Mouse (Mus musculus) small intestine, adult 2 months (tissue): Measurements from ENCODE around the gene Cdiptos. TPM values are rescaled to one million over a fixed set of nuclear protein-coding genes. Genes with fewer than 3 reads are reported as not detected.

Experiments used
- H3K27ac ChIP-seq: fragments of 200-500 bp; 2 replicates; pipeline ENCODE4 v1.5.1; 2012; ENCODE audit warnings: low read depth, low read length, control low read depth, inconsistent platforms; ENCODE audit not compliant: insufficient read depth
- H3K27me3 ChIP-seq: fragments of 200-500 bp; 2 replicates; pipeline ENCODE4 v1.6.1; 2012; ENCODE audit warnings: mild to moderate bottlenecking, moderate library complexity, low read length, inconsistent platforms; ENCODE audit not compliant: control insufficient read depth, insufficient read depth
- H3K36me3 ChIP-seq: fragments of 200-500 bp; 2 replicates; pipeline ENCODE4 v1.6.1; 2012; ENCODE audit warnings: mild to moderate bottlenecking, low read length, control low read depth, inconsistent platforms; ENCODE audit not compliant: control insufficient read depth, insufficient read depth
- H3K4me1 ChIP-seq: fragments of 200-500 bp; 2 replicates; pipeline ENCODE4 v1.6.1; 2012; ENCODE audit warnings: low read length, inconsistent platforms, mixed read lengths; ENCODE audit not compliant: control insufficient read depth, insufficient read depth, insufficient read length
- H3K4me3 ChIP-seq: fragments of 200-500 bp; 2 replicates; pipeline ENCODE4 v1.5.1; 2012; ENCODE audit warnings: low read depth, mild to moderate bottlenecking, control low read depth, inconsistent platforms, low read length, moderate library complexity
- CTCF ChIP-seq: fragments of 200-500 bp; IDR thresholded peaks from 2 replicates; pipeline ENCODE4 v1.5.1; 2012; ENCODE audit warnings: low read depth, mild to moderate bottlenecking, control low read depth, inconsistent platforms, low read length, moderate library complexity, mixed read lengths; ENCODE audit not compliant: insufficient replicate concordance, insufficient read length; ENCODE audit errors: extremely low read depth
- POLR2A ChIP-seq: fragments of 200-500 bp; IDR thresholded peaks from 2 replicates; pipeline ENCODE4 v1.6.1; 2012; ENCODE audit warnings: low read depth, mild to moderate bottlenecking, control low read depth, inconsistent platforms, low read length, moderate library complexity
- WGBS: fragments of 180-500 bp; shearing (Covaris S2); methylation state at CpG from one replicate; pipeline ENCODE4 v1.1.7; 2018; 5-methylcytosine and 5-hydroxymethylcytosine counted together
- polyA plus RNA-seq: library from polyadenylated mRNA; depleted of rRNA; stranded (reverse); fragments of >200 nt; gene quantifications from 2 replicates; pipeline ENCODE4 v1.2.3, GENCODE M21; 2012

Cdiptos gene
- polyA plus RNA-seq, 1 experiment: 0.74 TPM

DNA sequence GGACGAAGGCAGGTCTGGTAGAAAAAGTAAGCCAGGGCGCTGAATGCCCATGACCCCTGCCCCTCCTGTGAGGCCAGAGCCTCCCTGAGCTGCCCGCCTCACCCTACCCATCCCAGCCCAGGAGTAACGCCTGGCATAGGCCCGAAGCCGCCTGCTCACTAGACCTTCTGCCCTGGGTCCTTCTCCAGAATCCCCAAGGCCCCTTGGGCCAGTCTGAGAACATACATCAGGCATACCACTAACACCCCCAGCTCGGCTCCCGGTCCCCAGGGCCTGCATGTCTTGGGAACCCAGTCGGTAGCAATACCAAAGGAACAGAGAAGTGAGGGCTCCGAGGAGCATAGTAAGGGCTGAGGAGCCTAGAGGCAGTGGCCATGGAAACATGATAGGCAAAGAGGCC, 27.3 kb downstream of the Cdiptos start:
- no peak overlapping the region for H3K4me3 ChIP-seq
- H3K27ac ChIP-seq: no peak overlapping the region
- peaks cover 19% of the 10 kb centered on the region for H3K27me3 ChIP-seq
- TF ChIP-seq POLR2A (no peak), CTCF (no peak)
- H3K36me3 ChIP-seq: peaks cover 8% of the 10 kb centered on the region; the same call in 1 of the 2 replicates
- 85% methylated on average over 10 of the region's 10 CpGs for WGBS
- peaks cover 9% of the 10 kb centered on the region for H3K4me1 ChIP-seq

- Histone ChIP-seq H3K27me3 (peaks cover 14% of the 10 kb centered on the region), H3K36me3 (peaks cover 11% of the 10 kb centered on the region; the same call in 1 of the 2 replicates), H3K4me1 (peaks cover 9% of the 10 kb centered on the region), H3K4me3 (no peak overlapping the region), H3K27ac (no peak overlapping the region)
- TF ChIP-seq CTCF: peak; percentile 61; the same call in 1 of the 2 replicates
- no peak for TF ChIP-seq POLR2A
- WGBS: 67% methylated on average over 3 of the region's 3 CpGs
Observed at GRCm38 (mm10) chr7:126946530-126946929, 29.4 kb downstream of the Cdiptos start.

- WGBS: 82% methylated on average over 5 of the region's 5 CpGs
- TF ChIP-seq POLR2A (no peak), CTCF (no peak)
- no peaks in the 10 kb centered on the region for H3K27me3 ChIP-seq
Observed at GRCm38 (mm10) chr7:126941801-126942200, 34.1 kb downstream of the Cdiptos start.

DNA sequence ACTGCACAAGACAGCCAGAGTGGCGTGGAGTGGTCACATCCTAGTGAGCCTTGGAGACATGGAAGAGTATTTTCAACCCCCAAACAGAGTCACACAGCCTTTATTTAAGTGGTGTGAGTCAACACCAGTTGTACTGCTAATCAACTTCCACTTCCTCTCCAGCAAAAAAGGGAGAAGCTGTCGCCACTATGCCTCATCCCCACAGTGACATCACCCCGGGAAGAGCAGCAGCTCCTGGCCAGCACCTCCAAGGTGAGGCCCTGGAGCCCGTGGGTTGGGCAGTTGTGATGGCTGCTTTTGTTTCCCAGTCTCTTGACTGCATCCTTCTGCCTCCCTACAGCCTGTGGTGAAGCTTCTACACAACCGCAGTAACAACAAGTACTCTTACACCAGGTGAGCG, 34.7 kb downstream of the Cdiptos start:
- Histone ChIP-seq H3K36me3 (peaks cover 13% of the 10 kb centered on the region), H3K27ac (no peak overlapping the region), H3K4me3 (no peak overlapping the region), H3K27me3 (no peaks in the 10 kb centered on the region), H3K4me1 (peaks cover 8% of the 10 kb centered on the region)
- WGBS: 44% methylated on average over 6 of the region's 6 CpGs
- TF ChIP-seq POLR2A (no peak), CTCF (no peak)

More at GRCm38 (mm10) chr7:126941801-126942200, 34.1 kb downstream of the Cdiptos start:
- Histone ChIP-seq H3K4me3 (no peak overlapping the region), H3K4me1 (peaks cover 8% of the 10 kb centered on the region), H3K27ac (no peak overlapping the region), H3K36me3 (peaks cover 11% of the 10 kb centered on the region; the same call in 1 of the 2 replicates)

- TF ChIP-seq POLR2A (no peak), CTCF (no peak)
- whole genome bisulfite sequencing: 87% methylated on average over 2 of the region's 2 CpGs
- peaks cover 18% of the 10 kb centered on the region for H3K36me3 ChIP-seq
- H3K4me1 ChIP-seq: peaks cover 3% of the 10 kb centered on the region; the same call in 1 of the 2 replicates
- no peaks in the 10 kb centered on the region for H3K27me3 ChIP-seq
- H3K4me3 ChIP-seq: no peak overlapping the region
- no peak overlapping the region for H3K27ac ChIP-seq
Observed at GRCm38 (mm10) chr7:126932652-126933051, 43.2 kb downstream of the Cdiptos start.

DNA sequence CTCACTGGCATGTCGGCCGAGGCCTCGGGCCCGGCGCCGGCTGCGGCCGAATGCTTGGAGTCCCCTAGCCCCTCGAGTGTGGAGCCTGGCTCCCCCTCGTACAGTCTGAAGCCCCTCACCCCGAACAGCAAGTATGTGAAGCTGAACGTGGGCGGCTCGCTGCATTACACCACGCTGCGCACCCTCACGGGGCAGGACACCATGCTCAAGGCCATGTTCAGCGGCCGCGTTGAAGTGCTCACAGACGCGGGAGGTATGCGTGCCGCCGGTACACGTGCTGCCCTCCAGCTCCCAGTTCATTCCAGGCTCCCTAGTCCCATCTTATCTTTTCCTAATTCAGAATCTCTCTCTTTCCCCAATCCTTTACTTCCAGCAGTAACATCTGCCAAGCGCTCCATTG, 46.9 kb downstream of the Cdiptos start:
- no peaks in the 10 kb centered on the region for H3K27me3 ChIP-seq
- WGBS: under 1% methylated on average over 27 of the region's 27 CpGs
- peaks cover 12% of the 10 kb centered on the region for H3K36me3 ChIP-seq
- no peak for TF ChIP-seq POLR2A
- TF ChIP-seq CTCF: no peak
- H3K4me3 ChIP-seq: peak overlapping the region; percentile 83
- peaks cover 3% of the 10 kb centered on the region; the same call in 1 of the 2 replicates for H3K4me1 ChIP-seq
- no peak overlapping the region for H3K27ac ChIP-seq

GRCm38 (mm10) chr7:126928384-126929037, 47.4 kb downstream of the Cdiptos start, which contains the start of gene Kctd13:
Gene Kctd13 (plus strand): TSS chr7:126928879.
- Histone ChIP-seq H3K4me3 (peak within 1 kb of the TSS; percentile 83), H3K4me1 (peaks cover 3% of the 10 kb centered on the region; the same call in 1 of the 2 replicates), H3K27ac (peak within 1 kb of the TSS; percentile 48), H3K36me3 (peaks cover 12% of the 10 kb centered on the region), H3K27me3 (no peaks in the 10 kb centered on the region)
- TF ChIP-seq CTCF: no peak
- TF ChIP-seq POLR2A: peak; percentile 42
- WGBS: 2% methylated on average over 56 of the region's 56 CpGs
